Mouse (Mus musculus): Measurements from ENCODE around the gene Olfr1369-ps1. TPM values are rescaled to one million over a fixed set of nuclear protein-coding genes. Genes with fewer than 3 reads are reported as not detected.

The Olfr1369-ps1 gene
- not detected for polyA plus RNA-seq (2017; shearing (Covaris generic))

GRCm38 (mm10) chr13:21111183-21111582 is at the start of gene Olfr1369-ps1:
Gene Olfr1369-ps1 (plus strand): TSS chr13:21111483.

GRCm38 (mm10) chr13:21074847-21075246 is 36.4 kb upstream of the Olfr1369-ps1 start, which contains the start of gene Olfr1370:
Gene Olfr1370 (minus strand): TSS chr13:21074947.

GRCm38 (mm10) chr13:21129339-21129738 is 18.1 kb downstream of the Olfr1369-ps1 start, which contains the start of gene Olfr263:
Gene Olfr263 (plus strand): TSS chr13:21129639.

GRCm38 (mm10) chr13:21145767-21146166 is 34.5 kb downstream of the Olfr1369-ps1 start, which contains the start of gene Olfr1368:
Gene Olfr1368 (minus strand): TSS chr13:21145867.

Other genes with a start within 250 kb of the Olfr1369-ps1 start
- not detected for gene Olfr1370, start 36.5 kb upstream of the Olfr1369-ps1 start, polyA plus RNA-seq (2017; shearing (Covaris generic))
- gene Olfr263, start 18.2 kb downstream of the Olfr1369-ps1 start, polyA plus RNA-seq (2017; shearing (Covaris generic)): not detected
- not detected for gene Olfr1368, start 34.4 kb downstream of the Olfr1369-ps1 start, polyA plus RNA-seq (2017; shearing (Covaris generic))
- 128 TPM for gene Trim27, start 68.0 kb downstream of the Olfr1369-ps1 start, polyA plus RNA-seq (2017; shearing (Covaris generic))
- gene Gpx5, start 181.2 kb downstream of the Olfr1369-ps1 start, polyA plus RNA-seq (2017; shearing (Covaris generic)): 0.30 TPM
- 0.57 TPM for gene Gpx6, start 200.6 kb downstream of the Olfr1369-ps1 start, polyA plus RNA-seq (2017; shearing (Covaris generic))
- gene Olfr1367, start 235.4 kb downstream of the Olfr1369-ps1 start, polyA plus RNA-seq (2017; shearing (Covaris generic)): not detected

Data from effector memory CD4-positive, alpha-beta T cell, adult 7 months (primary cell).